Mouse (Mus musculus): ENCODE measurements around the gene Kiss1r.
A peak's percentile ranks its signal among the peaks of the same experiment; 100 is the strongest.
"Not testable (repeated sequence)": the region's sequence is repeated elsewhere in the genome, so short reads cannot be mapped to it uniquely, and the experiment has no call there.

Gene Kiss1r

GRCm38 (mm10) chr10:79940749-79941148, 24.0 kb downstream of the Kiss1r start:
- no peak for DNase-seq (ENCODE audit: low spot score)

GRCm38 (mm10) chr10:79942988-79943387, 26.2 kb downstream of the Kiss1r start:
- DNase-seq (ENCODE audit: low spot score): no peak

GRCm38 (mm10) chr10:79943471-79943901, 26.7 kb downstream of the Kiss1r start:
- DNase-seq (ENCODE audit: low spot score): no peak

- peak; percentile 39 for DNase-seq (ENCODE audit: low spot score)
These were observed 28.9 kb downstream of the Kiss1r start for GRCm38 (mm10) chr10:79945507-79946234.

GRCm38 (mm10) chr10:79946752-79947322, 30.1 kb downstream of the Kiss1r start:
- DNase-seq (ENCODE audit: low spot score): no peak

- DNase-seq (ENCODE audit: low spot score): no peak
These were observed 30.7 kb downstream of the Kiss1r start for GRCm38 (mm10) chr10:79947502-79947901.

GRCm38 (mm10) chr10:79949873-79950272, 33.1 kb downstream of the Kiss1r start:
- no peak for DNase-seq (ENCODE audit: low spot score)

- DNase-seq (ENCODE audit: low spot score): no peak
These were observed 33.9 kb downstream of the Kiss1r start for GRCm38 (mm10) chr10:79950661-79951060.

- DNase-seq (ENCODE audit: low spot score): no peak
These were observed 37.2 kb downstream of the Kiss1r start for GRCm38 (mm10) chr10:79953946-79954345.

GRCm38 (mm10) chr10:79955691-79956090, 38.9 kb downstream of the Kiss1r start:
- DNase-seq (ENCODE audit: low spot score): no peak

GRCm38 (mm10) chr10:79956643-79957154, 39.9 kb downstream of the Kiss1r start:
- DNase-seq (ENCODE audit: low spot score): no peak

GRCm38 (mm10) chr10:79958140-79958816, 41.5 kb downstream of the Kiss1r start:
- peak; percentile 73 for DNase-seq (ENCODE audit: low spot score)

- not testable (repeated sequence) for DNase-seq (ENCODE audit: low spot score)
These were observed 42.6 kb downstream of the Kiss1r start for GRCm38 (mm10) chr10:79959412-79959811.

GRCm38 (mm10) chr10:79959847-79960601, 43.3 kb downstream of the Kiss1r start, which contains the start of gene Wdr18:
TSS of gene Wdr18 (plus strand) at chr10:79960152.
- peak; percentile 99 for DNase-seq (ENCODE audit: low spot score)

GRCm38 (mm10) chr10:79960671-79961294, 44.0 kb downstream of the Kiss1r start:
- no peak for DNase-seq (ENCODE audit: low spot score)

- DNase-seq (ENCODE audit: low spot score): no peak
These were observed 48.0 kb downstream of the Kiss1r start for GRCm38 (mm10) chr10:79964727-79965126.

- no peak for DNase-seq (ENCODE audit: low spot score)
These were observed 48.6 kb downstream of the Kiss1r start for GRCm38 (mm10) chr10:79965325-79965724.

GRCm38 (mm10) chr10:79966886-79967400, 50.2 kb downstream of the Kiss1r start:
- DNase-seq (ENCODE audit: low spot score): no peak

- DNase-seq (ENCODE audit: low spot score): no peak
These were observed 51.4 kb downstream of the Kiss1r start for GRCm38 (mm10) chr10:79968181-79968580.

GRCm38 (mm10) chr10:79969124-79969568, 52.4 kb downstream of the Kiss1r start:
- DNase-seq (ENCODE audit: low spot score): no peak
